Mouse (Mus musculus): Measurements from ENCODE around the gene Chil4. TPM values are rescaled to one million over a fixed set of nuclear protein-coding genes. Genes with fewer than 3 reads are reported as not detected.
"Not testable (repeated sequence)": the region's sequence is repeated elsewhere in the genome, so short reads cannot be mapped to it uniquely, and the experiment has no call there.

The Chil4 gene
- total RNA-seq (2021) = not detected
- long read RNA-seq, experiment 1 = 0 reads
- long read RNA-seq, experiment 2 = 0 reads

DNA sequence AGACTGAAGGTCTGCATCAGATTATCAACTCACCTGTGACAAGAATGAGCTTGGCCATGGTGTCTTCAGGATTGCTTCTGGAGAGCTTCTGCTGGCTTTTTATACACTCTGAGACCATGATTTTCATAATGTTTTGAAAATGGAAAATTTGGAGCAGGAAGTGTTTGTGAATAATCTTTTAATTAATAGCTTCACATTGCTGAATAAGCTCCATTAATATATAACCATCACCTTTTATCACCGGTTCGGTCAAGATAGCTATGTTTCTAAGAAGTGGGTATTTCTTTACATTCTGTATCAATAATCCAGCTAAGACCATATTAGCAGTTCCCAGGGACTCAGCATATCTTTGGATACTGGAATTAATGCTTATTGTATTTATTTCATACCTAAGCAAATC lies at the start of gene Chil4:
TSS of gene Chil4 (minus strand) at position 101 of the 400 bp plus-strand sequence.
- DNase-seq (ENCODE audit: low spot score in 2 of 2) = no peak

DNA sequence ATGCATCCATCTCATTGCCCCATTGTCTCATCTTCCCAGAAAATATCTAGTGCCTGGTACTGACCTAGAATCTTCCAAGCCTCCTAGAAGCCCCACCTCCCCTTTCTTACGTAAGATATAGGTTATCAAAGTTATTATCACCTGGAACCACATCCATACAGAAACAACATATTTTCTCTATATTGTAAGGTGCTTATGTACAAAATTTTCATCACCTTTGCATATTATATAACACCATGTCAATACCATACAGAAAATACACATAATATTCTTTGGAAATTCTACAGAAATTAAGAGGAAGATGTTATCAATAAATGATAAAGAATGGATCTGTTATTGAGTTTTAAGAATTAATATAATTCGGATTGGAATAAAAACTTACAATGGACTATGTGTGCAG lies 46.5 kb upstream of the Chil4 start:
- DNase-seq (ENCODE audit: low spot score in 2 of 2) = no peak

DNA sequence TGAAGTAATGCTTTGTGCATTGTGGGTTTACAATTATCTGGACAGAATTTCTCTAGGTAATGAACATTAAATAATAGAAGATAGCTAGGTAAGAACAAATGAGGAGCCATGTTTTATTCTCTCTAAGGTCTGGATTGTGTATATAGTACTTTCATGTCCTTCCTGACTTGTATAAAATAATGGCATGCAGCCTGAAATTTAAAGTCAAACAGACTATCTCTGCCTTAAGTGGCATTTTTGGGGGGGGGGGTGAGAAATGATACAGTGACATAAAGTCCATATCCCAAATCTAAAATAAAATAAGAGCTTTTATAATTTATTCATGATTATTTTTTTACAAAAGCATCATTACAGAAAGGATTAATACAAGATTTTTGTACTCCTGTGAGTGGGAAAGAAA lies 45.5 kb upstream of the Chil4 start:
- no peak for DNase-seq (ENCODE audit: low spot score in 2 of 2)

DNA sequence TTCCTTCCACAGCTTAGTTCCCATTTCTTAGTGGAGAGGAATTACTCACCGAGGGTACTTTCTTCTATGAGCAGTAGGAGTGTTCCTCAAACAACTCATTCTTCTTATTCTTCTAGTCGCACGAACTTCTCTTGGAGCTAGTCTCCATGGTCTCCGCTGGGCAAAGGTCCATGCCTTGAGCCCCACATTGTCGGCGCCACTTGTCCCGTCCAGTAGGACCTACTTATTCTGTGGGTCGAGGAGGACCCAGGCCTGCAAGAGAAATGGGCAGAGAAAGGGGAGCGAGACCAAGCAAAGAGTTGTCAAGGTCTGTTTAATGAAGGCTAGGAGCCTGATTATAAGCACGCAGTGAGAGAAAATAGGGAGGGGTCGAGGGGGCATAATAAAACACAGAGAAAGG lies 37.8 kb upstream of the Chil4 start:
- not testable (repeated sequence) for DNase-seq (ENCODE audit: low spot score in 2 of 2)

DNA sequence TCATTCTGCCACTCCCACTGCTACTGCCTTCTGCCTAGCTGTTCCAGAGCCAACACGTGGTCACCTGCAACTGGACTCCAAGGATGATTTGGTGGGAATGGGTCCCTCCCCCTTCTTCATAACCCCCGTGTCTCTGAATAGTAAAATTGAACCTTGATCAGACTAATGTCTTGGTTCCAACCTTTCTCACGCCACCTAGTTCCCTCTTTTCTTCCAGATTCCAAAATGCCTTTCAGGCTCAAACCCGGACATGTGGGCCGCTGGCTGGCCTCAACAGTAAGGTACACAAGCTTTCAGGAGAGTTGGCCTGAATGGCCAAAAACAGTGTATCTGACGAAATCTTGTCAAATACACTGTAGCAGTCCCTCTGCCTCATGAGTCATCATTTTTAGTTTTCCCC lies 33.4 kb upstream of the Chil4 start:
- DNase-seq (ENCODE audit: low spot score in 2 of 2) = no peak

DNA sequence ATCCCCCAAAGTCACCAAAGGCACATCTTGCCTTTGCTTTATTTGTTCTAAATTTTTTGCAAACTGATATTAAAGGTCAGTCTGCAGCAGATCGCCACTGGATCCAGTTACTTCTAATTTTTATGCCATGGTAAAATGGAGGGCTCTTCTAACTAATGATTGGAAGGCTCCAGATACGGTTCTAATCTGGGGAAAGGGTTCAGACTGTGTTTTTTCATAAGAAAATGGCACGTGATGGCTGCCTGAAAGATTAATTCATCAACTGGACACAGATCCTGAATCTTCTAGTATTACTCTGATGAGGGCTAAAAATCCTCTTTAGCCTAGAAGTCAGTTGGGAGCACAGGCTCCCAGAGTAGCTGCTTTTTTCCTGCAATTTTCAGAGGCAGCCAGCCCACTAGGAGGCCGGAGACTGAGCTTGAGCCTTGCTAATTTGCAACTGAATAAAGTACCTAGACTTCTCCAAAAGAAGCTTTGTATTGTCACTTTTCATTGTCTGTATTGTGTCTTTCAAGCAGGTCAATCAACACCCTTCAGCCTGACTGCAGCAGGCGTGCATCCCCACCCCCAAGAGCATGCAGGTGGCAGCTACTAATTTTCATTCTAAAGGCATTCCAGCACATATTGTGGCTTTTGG lies 31.6 kb upstream of the Chil4 start:
- DNase-seq (ENCODE audit: low spot score in 2 of 2) = not testable (repeated sequence)

DNA sequence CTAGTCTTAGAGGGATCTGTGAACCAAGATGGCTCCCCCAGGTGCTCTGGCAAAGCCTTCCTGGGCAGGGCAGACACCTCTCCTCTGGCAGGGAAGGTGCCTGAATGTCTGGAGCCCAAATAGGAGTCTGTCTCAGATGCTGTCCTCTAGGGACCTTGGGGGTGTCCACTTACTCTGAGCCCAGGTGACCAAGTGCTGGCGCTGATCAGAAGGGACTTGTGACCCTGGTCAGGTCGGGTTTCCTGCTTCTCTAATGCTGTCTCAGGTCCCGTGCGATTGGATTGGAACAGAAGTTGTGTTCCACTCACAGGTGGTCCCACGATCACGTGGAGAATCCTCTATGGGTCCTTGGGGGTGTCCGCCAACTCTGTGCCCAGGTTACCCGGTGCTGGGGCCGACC lies 28.1 kb upstream of the Chil4 start:
- not testable (repeated sequence) for DNase-seq (ENCODE audit: low spot score in 2 of 2)

DNA sequence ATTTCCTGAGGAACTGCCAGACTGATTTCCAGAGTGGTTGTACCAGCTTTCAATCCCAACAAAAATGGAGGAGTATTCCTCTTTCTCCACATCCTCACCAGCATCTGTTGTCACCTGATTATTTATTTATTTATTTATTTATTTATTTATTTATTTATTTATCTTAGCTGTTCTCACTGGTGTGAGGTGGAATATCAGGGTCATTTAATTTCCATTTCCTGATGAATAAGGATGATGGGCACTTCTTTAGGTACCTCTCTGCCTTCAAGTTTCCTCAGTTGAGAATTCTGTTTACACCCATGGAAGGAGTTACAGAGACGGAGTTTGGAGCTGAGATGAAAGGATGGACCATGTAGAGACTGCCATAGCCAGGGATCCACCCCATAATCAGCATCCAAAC lies 20.9 kb upstream of the Chil4 start:
- not testable (repeated sequence) for DNase-seq (ENCODE audit: low spot score in 2 of 2)

DNA sequence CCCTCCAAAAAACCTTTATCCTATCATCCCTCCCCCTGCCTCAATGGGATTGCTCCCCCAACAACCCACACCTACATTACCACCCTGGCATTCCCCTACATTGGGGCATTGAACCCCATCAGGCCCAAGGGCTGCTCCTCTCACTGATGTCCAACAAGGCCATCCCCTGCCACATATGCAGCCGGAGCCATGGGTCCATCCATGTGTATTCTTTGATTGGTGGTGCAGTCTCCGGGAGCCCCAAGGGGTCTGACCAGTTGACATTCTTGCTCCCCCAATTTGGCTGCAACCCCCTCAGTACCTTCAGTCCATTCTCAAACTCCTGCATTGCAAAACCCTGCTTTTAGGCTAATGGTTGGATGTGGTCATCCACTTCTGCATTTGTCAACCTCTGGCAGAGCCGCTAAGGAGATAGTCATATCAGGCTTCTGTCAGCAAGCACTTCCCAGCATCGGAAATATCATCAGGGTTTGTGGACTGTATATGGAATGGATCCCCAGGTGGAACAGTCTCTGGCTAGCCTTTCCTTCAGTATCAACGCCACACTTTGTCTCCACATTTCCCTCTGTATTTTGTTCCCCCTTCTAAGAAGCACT lies 20.0 kb upstream of the Chil4 start:
- no peak for DNase-seq (ENCODE audit: low spot score in 2 of 2)

DNA sequence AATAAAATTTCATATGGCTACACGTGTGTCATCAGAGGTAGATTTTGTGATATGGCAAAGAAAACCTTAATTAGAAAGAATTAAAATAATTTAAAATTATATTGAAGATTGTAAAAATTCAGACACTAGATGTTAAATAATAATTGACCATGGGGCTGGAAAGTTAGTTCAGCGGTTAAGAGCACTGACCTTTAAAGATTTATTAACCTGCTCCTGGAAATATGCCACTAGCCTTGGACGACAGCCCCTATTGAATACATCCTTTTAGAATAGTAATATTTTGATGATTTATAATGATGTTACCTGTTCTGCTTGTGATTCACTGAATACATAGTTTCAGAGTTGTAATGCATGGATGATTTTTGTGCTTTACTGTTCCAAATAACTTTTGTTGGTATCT lies 4.1 kb upstream of the Chil4 start:
- not testable (repeated sequence) for DNase-seq (ENCODE audit: low spot score in 2 of 2)

DNA sequence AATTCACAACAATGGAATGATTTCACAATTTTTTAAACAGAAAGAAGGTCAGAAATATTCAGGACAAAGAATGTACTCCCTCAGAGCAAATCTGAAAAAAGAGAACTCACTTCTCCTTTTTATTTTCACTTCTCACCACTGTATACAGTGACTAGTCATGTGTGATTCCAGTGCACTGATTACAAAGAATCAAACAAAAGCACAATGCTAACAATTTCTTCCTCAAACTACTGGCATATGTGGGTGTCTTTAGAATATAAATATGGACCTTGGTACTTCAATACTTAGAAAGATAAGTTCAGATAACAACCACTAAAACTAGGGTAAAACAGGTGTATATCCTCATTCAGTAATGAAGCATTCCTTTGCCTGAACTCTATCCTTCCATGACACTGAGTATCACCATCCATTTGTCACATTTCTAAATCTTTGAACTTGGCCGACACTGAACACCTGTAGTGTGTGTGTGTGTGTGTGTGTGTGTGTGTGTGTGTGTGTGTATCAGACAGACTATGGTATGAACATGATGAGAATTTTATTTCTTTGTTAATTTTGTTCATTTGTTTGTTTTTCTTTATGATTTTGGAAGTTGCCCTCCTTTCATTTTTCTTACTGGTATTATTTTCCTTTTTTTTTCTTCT lies 2.4 kb upstream of the Chil4 start:
- DNase-seq (ENCODE audit: low spot score in 2 of 2) = no peak

DNA sequence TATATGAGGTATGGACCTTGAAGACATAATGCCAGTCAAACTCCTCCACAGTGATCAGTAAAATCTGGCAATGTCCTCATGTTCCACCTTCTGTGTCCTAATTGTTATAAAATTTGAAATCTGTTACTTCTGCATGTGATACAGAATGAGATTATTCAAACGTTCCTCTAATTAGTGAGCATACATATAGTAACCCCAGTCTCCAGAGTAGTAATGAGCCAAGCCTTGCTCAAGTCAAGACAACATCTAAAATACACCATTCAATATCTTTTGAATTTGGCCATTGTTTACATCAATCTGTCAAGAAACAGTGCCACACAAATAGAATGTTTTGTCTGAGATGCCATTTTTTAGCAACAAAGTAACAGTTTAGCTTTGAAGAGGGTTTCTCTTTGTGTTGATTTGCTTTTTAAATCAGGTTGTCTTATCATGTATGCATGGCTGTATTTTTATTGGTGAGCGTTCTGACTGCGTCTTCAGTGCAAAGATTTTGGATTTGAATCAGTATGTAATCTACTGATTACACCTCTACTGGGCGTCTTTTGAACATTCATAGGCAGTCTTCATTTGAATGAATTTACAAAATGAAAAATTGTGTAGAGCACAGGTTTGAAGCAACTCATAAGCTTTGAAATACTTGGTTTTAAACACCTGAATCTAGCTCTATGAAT lies 888 bp downstream of the Chil4 start:
- DNase-seq (ENCODE audit: low spot score in 2 of 2) = not testable (repeated sequence)

DNA sequence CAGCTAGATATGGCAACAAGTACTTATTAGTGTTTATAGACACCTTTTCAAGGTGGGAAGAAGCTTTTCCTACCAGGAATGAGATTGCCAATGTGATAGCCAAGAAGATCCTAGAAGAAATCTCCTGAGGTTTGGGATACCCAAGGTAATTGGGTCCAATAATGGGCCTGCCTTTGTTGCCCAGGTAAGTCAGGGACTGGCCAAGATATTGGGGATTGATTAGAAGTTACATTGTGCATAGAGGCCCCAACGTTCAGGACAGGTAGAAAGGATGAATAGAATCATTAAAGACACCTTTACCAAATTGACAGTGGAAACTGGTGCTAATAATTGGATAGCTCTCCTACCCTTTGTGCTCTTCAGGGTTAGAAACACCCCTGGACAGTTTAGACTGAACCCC lies 21.3 kb downstream of the Chil4 start:
- not testable (repeated sequence) for DNase-seq (ENCODE audit: low spot score in 2 of 2)

DNA sequence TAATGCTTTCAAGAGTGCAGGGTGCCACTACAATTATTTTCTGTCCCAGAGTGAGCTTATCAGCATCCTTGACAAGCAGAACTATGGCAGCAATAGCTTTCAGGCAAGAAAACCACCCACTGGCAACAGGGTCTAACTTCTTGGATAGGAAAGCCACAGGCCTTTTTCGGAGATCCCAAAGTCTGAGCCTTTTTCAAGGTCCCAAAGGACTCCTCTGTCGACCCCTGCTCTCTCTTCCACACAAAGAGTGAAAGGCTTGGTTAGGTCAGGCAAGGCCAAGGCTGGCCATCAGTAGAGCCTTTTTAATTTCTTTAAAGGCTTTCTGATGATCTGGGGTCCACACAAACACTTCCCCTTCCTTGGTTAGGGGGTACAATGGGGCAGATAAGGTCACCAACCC lies 22.1 kb downstream of the Chil4 start:
- not testable (repeated sequence) for DNase-seq (ENCODE audit: low spot score in 2 of 2)

DNA sequence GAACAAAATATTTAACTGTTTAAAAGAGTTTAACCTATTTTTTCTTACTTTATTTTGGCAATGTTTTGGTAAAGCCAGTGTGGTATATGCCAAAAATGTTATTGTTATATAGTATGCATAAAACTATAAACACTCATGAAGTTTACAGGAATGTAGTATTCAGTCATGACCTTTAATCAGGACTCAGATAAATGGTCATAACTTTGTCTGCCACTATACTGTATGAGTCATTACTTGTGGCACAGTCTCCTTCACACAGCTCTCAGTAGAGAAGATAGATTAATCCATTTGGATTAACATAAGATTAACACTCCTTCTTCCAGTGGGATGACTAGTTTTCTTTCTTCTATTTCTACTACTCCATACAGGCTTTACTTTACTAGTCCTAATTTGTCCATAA lies 23.0 kb downstream of the Chil4 start:
- no peak for DNase-seq (ENCODE audit: low spot score in 2 of 2)

DNA sequence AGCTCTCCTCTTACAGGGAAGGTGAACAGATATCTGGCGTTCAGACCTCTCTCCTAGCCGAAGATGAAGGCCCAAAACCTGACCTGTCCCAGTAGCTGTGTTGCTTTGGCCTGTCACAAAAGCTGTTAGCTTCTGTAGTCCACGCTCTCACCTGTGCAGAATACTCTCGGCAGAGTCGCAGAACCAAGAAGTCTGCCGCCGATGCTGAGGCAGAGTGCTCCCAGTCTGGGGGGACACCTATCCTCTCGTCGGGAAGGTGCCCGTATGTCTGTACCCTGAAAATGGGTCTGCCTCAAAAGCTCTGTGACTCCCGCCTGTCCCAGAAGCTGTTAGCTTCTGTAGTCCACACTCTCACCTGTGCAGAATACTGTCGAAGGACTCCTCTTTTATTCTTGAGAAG lies 23.8 kb downstream of the Chil4 start:
- no peak for DNase-seq (ENCODE audit: low spot score in 2 of 2)

DNA sequence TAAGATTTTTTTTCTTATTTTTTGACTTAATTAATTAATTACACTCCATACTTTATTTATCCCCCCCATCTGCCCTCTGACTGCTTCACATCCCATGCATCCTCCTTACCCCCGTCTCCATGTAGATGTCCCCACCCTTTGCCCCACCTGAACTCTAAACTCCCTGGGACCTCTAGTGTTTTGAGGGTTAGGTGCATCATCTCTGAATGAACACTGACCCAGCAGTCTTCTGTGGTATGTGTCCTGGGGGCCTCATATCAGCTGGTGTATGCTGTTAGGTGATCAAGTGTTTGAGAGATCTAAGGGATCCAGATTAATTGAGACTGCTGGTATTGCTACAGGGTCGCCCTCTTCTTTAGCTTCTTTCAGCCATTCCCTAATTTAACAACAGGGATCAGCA lies 31.3 kb downstream of the Chil4 start:
- DNase-seq (ENCODE audit: low spot score in 2 of 2) = no peak

DNA sequence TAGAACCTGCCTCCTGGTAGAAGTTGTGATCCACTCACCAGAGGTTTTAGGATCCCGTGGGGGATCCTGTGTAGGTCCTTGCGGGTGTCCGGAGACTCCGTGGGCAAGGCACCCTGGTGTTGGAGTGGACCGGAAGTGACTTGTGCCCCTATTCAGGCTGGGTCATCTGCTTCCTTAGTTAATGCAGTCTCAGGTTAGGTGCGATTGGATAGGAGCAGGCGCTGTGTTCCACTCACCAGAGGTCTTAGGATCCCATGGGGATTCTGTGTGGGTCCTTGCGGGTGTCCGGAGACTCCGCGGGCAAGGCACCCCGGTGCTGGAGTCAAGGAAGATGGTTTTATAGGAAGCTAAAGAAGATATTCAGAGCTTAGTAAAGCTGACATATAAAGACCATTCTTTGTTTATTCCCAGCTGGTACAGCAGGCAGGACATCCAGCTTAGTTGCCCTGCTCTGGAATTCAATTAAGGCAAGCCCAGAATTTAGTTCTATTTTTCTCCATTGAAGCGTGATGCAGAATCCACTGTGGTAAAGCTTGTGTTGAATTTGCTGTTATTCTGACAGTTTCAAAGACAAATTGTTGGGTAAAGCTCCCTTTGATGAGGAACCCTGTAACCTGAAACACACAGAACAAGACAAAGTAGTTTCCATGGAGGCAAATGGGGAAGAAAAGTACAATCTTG lies 41.7 kb downstream of the Chil4 start:
- no peak for DNase-seq (ENCODE audit: low spot score in 2 of 2)

DNA sequence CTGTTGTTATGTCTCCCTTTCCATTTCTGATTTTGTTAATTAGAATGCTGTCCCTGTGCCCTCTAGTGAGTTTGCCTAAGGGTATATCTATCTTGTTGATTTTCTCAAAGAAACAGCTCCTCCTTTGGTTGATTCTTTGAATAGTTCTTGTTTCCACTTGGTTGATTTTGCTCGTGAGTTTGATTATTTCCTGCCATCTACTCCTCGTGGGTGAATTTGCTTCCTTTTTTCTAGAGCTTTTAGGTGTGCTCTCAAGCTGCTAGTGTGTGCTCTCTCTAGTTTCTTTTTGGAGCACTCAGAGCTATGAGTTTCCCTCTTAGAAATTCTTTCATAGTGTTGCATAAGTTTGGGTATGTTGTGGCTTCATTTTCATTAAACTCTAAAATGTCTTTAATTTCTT lies 44.3 kb downstream of the Chil4 start:
- not testable (repeated sequence) for DNase-seq (ENCODE audit: low spot score in 2 of 2)

DNA sequence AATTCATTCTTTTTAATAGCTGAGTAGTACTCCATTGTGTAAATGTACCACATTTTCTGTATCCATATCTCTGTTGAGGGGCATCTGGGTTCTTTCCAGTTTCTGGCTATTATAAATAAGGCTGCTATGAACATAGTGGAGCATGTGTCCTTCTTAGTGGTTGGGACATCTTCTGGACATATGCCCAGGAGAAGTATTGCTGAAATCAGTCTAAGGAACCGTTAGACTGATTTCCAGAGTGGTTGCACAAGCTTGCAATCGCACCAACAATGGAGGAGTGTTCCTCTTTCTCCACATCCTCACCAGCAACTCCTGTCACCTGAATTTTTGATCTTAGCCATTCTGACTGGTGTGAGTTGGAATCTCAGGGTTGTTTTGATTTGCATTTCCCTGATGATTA lies 46.8 kb downstream of the Chil4 start:
- not testable (repeated sequence) for DNase-seq (ENCODE audit: low spot score in 2 of 2)

DNA sequence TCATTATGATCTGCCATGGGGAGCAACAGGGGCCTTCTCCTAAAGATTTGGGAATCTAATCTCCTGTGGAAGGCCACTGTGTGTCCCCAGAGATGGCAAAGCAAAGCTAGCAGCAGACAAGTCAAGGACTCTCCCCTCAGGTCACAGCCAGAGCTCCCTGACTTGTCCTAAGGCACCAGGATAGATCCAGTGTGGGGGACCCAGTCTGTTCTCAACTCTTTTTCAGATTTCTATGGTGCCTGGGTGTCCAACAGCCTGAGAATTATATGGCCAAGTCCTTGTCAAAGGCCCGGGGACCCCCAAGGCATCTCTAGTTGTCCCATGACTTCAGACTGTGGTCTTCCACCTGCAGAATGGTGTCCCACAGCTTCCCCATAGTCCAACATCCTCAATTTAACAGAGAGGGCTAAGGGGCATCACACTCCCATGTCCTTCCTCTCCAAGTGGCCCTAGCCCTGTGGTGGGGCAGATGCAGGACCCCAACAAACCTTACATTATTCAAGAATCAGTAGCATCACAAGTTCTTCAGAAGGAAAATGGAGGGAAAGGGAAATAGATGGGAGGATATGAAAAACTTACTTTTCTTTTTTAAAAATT lies 48.1 kb downstream of the Chil4 start:
- DNase-seq (ENCODE audit: low spot score in 2 of 2) = no peak
